Mouse (Mus musculus) MEL (cell line): Measurements from ENCODE around the gene Grhl1. TPM values are rescaled to one million over a fixed set of nuclear protein-coding genes. Genes with fewer than 3 reads are reported as not detected.

Source experiments
- DNase-seq: peaks from one replicate; pipeline ENCODE4 v3.0.0; 2011; ENCODE audit warnings: low read depth, low spot score
- H3K27ac ChIP-seq: 2 replicates; pipeline ENCODE4 v1.5.1; 2012; ENCODE audit warnings: low read depth, mild to moderate bottlenecking, control low read depth, low read length, moderate library complexity; ENCODE audit not compliant: control insufficient read depth
- H3K27me3 ChIP-seq, 2 experiments: fragments of 150-350 bp in 1 of 2; sonication (generic) in 1 of 2; 2 replicates each; pipeline ENCODE4 v1.6.1; 2012; ENCODE audit warnings: low read length in 2 of 2, mild to moderate bottlenecking in 2 of 2, improper control_type of control experiment in 1 of 2, moderate library complexity in 1 of 2; ENCODE audit not compliant: insufficient read depth in 2 of 2, control insufficient read depth in 1 of 2
- H3K36me3 ChIP-seq, 2 experiments: 2 replicates each; pipeline ENCODE4 v1.6.1; 2012 to 2014; ENCODE audit warnings: low read length in 2 of 2, improper control_type of control experiment in 1 of 2, inconsistent platforms in 1 of 2, mild to moderate bottlenecking in 1 of 2; ENCODE audit not compliant: insufficient read depth in 2 of 2, control insufficient read depth in 1 of 2
- H3K4me1 ChIP-seq, 2 experiments: fragments of 150-350 bp in 1 of 2; sonication (generic) in 1 of 2; 2 replicates each; pipeline ENCODE4 v1.6.1; 2012; ENCODE audit warnings: low read length in 2 of 2, improper control_type of control experiment in 1 of 2, mild to moderate bottlenecking in 1 of 2; ENCODE audit not compliant: insufficient read depth in 2 of 2, control insufficient read depth in 1 of 2
- H3K4me3 ChIP-seq, 2 experiments: fragments of 150-350 bp in 1 of 2; sonication (generic) in 1 of 2; 2 replicates each; pipeline ENCODE4 v1.5.1; 2012; ENCODE audit warnings: low read depth in 2 of 2, low read length in 2 of 2, mild to moderate bottlenecking in 2 of 2, moderate library complexity in 2 of 2, control low read depth in 1 of 2, improper control_type of control experiment in 1 of 2; ENCODE audit not compliant: control insufficient read depth in 1 of 2, insufficient read depth in 1 of 2
- H3K79me2 ChIP-seq: 2 replicates; pipeline ENCODE4 v1.6.1; 2012; ENCODE audit warnings: mild to moderate bottlenecking, low read length, moderate library complexity; ENCODE audit not compliant: control insufficient read depth, poor library complexity, insufficient read depth
- H3K9ac ChIP-seq: 2 replicates; pipeline ENCODE4 v1.6.1; 2012; ENCODE audit warnings: low read depth, mild to moderate bottlenecking, control low read depth, low read length, moderate library complexity; ENCODE audit not compliant: control insufficient read depth, poor library complexity, severe bottlenecking
- H3K9me3 ChIP-seq: fragments of 150-350 bp; sonication (generic); replicated peaks from 2 replicates; pipeline ENCODE4 v1.6.1; 2012; ENCODE audit warnings: mild to moderate bottlenecking, low read length, improper control_type of control experiment, moderate library complexity; ENCODE audit not compliant: insufficient read depth
- BHLHE40 ChIP-seq: IDR thresholded peaks from 2 replicates; pipeline ENCODE4 v1.6.1; 2012; ENCODE audit warnings: low read depth, mild to moderate bottlenecking, inconsistent platforms, low read length, improper control_type of control experiment, borderline replicate concordance
- CHD1 ChIP-seq: IDR thresholded peaks from 2 replicates; pipeline ENCODE4 v1.6.1; 2012; ENCODE audit warnings: low read depth, mild to moderate bottlenecking, inconsistent platforms, low read length, improper control_type of control experiment
- CHD2 ChIP-seq: IDR thresholded peaks from 2 replicates; pipeline ENCODE4 v1.6.1; 2011; ENCODE audit warnings: low read length, improper control_type of control experiment
- CTCF ChIP-seq, 3 experiments: IDR thresholded peaks in 2 of 3; conservative IDR thresholded peaks in 1 of 3; 2 replicates each; pipeline ENCODE4 v1.5.1; 2011 to 2012; ENCODE audit warnings: low read length in 3 of 3, low read depth in 2 of 3, mild to moderate bottlenecking in 2 of 3, improper control_type of control experiment in 1 of 3, inconsistent platforms in 1 of 3, mixed read lengths in 1 of 3, moderate library complexity in 1 of 3; ENCODE audit not compliant: control insufficient read depth in 1 of 3, insufficient read depth in 1 of 3, poor library complexity in 1 of 3, severe bottlenecking in 1 of 3
- E2F4 ChIP-seq: IDR thresholded peaks from 2 replicates; pipeline ENCODE4 v1.6.1; 2011; ENCODE audit warnings: low read depth, low read length, improper control_type of control experiment, borderline replicate concordance
- ETS1 ChIP-seq: IDR thresholded peaks from 2 replicates; pipeline ENCODE4 v1.6.1; 2012; ENCODE audit warnings: low read depth, mild to moderate bottlenecking, inconsistent platforms, low read length, improper control_type of control experiment, moderate library complexity
- GABPA ChIP-seq: IDR thresholded peaks from 2 replicates; pipeline ENCODE4 v1.6.1; 2012; ENCODE audit warnings: low read depth, mild to moderate bottlenecking, inconsistent platforms, low read length, improper control_type of control experiment, moderate library complexity
- GATA1 ChIP-seq: IDR thresholded peaks from 2 replicates; pipeline ENCODE4 v1.6.1; 2011; ENCODE audit warnings: low read depth, low read length, improper control_type of control experiment
- JUND ChIP-seq: IDR thresholded peaks from 2 replicates; pipeline ENCODE4 v1.6.1; 2011; ENCODE audit warnings: low read depth, mild to moderate bottlenecking, improper control_type of control experiment, low read length
- KAT2A ChIP-seq: conservative IDR thresholded peaks from 2 replicates; pipeline ENCODE4 v1.6.1; 2012; ENCODE audit warnings: low read depth, low read length, improper control_type of control experiment, inconsistent platforms
- MAFK ChIP-seq: IDR thresholded peaks from 2 replicates; pipeline ENCODE4 v1.6.1; 2011; ENCODE audit warnings: low read depth, mild to moderate bottlenecking, low read length, improper control_type of control experiment, borderline replicate concordance
- MAX ChIP-seq: IDR thresholded peaks from 2 replicates; pipeline ENCODE4 v1.6.1; 2011; ENCODE audit warnings: low read length, improper control_type of control experiment
- MAZ ChIP-seq: IDR thresholded peaks from 2 replicates; pipeline ENCODE4 v1.6.1; 2012; ENCODE audit warnings: low read depth, mild to moderate bottlenecking, inconsistent platforms, low read length, improper control_type of control experiment
- MXI1 ChIP-seq: IDR thresholded peaks from 2 replicates; pipeline ENCODE4 v1.6.1; 2011; ENCODE audit warnings: mild to moderate bottlenecking, low read depth, low read length, improper control_type of control experiment
- MYB ChIP-seq: IDR thresholded peaks from 2 replicates; pipeline ENCODE4 v1.6.1; 2011; ENCODE audit warnings: mild to moderate bottlenecking, low read depth, low read length, improper control_type of control experiment
- MYC ChIP-seq: IDR thresholded peaks from 2 replicates; pipeline ENCODE4 v1.6.1; 2011; ENCODE audit warnings: low read depth, mild to moderate bottlenecking, low read length, improper control_type of control experiment, moderate library complexity
- NRF1 ChIP-seq: IDR thresholded peaks from 2 replicates; pipeline ENCODE4 v1.6.1; 2014; ENCODE audit warnings: low read depth, mild to moderate bottlenecking, inconsistent platforms, low read length, improper control_type of control experiment, moderate library complexity; ENCODE audit not compliant: poor library complexity, insufficient read depth, severe bottlenecking
- POLR2A ChIP-seq, 2 experiments: IDR thresholded peaks; 2 replicates each; pipeline ENCODE4 v1.6.1; 2011 to 2012; ENCODE audit warnings: low read length in 2 of 2, mild to moderate bottlenecking in 2 of 2, control low read depth in 1 of 2, improper control_type of control experiment in 1 of 2, low read depth in 1 of 2, moderate library complexity in 1 of 2; ENCODE audit not compliant: control insufficient read depth in 1 of 2, insufficient read depth in 1 of 2, poor library complexity in 1 of 2
- POLR2AphosphoS5 ChIP-seq: IDR thresholded peaks from 2 replicates; pipeline ENCODE4 v1.6.1; 2012; ENCODE audit warnings: low read depth, borderline replicate concordance, mild to moderate bottlenecking, inconsistent platforms, low read length, moderate library complexity, mixed read lengths
- RAD21 ChIP-seq: IDR thresholded peaks from 2 replicates; pipeline ENCODE4 v1.6.1; 2011; ENCODE audit warnings: mild to moderate bottlenecking, low read depth, low read length, improper control_type of control experiment
- RCOR1 ChIP-seq: IDR thresholded peaks from 2 replicates; pipeline ENCODE4 v1.6.1; 2012; ENCODE audit warnings: low read depth, mild to moderate bottlenecking, inconsistent platforms, low read length, improper control_type of control experiment
- SIN3A ChIP-seq: IDR thresholded peaks from 2 replicates; pipeline ENCODE4 v1.6.1; 2012; ENCODE audit warnings: low read length, improper control_type of control experiment, inconsistent platforms
- SMC3 ChIP-seq: IDR thresholded peaks from 2 replicates; pipeline ENCODE4 v1.6.1; 2011; ENCODE audit warnings: low read depth, low read length, improper control_type of control experiment
- TAL1 ChIP-seq: IDR thresholded peaks from 2 replicates; pipeline ENCODE4 v1.6.1; 2012; ENCODE audit warnings: mild to moderate bottlenecking, inconsistent platforms, low read length, moderate library complexity, mixed read lengths
- TBP ChIP-seq: IDR thresholded peaks from 2 replicates; pipeline ENCODE4 v1.8.0; 2011; ENCODE audit warnings: low read depth, low read length, improper control_type of control experiment
- TCF12 ChIP-seq: IDR thresholded peaks from 2 replicates; pipeline ENCODE4 v1.6.1; 2014; ENCODE audit warnings: low read depth, mild to moderate bottlenecking, inconsistent platforms, low read length, improper control_type of control experiment, moderate library complexity
- UBTF ChIP-seq: IDR thresholded peaks from 2 replicates; pipeline ENCODE4 v1.6.1; 2012; ENCODE audit warnings: low read depth, mild to moderate bottlenecking, inconsistent platforms, low read length, improper control_type of control experiment, moderate library complexity, borderline replicate concordance; ENCODE audit not compliant: insufficient read depth
- USF1 ChIP-seq: IDR thresholded peaks from 2 replicates; pipeline ENCODE4 v1.6.1; 2014; ENCODE audit warnings: low read depth, mild to moderate bottlenecking, inconsistent platforms, low read length, improper control_type of control experiment, moderate library complexity
- USF2 ChIP-seq, 2 experiments: IDR thresholded peaks; 2 replicates each; pipeline ENCODE4 v1.6.1; 2011 to 2012; ENCODE audit warnings: improper control_type of control experiment in 2 of 2, low read length in 2 of 2, borderline replicate concordance in 1 of 2, inconsistent platforms in 1 of 2, low read depth in 1 of 2, mild to moderate bottlenecking in 1 of 2; ENCODE audit not compliant: insufficient read depth in 1 of 2
- ZC3H11A ChIP-seq: IDR thresholded peaks from 2 replicates; pipeline ENCODE4 v1.6.1; 2012; ENCODE audit warnings: low read depth, mild to moderate bottlenecking, inconsistent platforms, low read length, improper control_type of control experiment
- ZNF384 ChIP-seq: IDR thresholded peaks from 2 replicates; pipeline ENCODE4 v1.6.1; 2012; ENCODE audit warnings: low read depth, mild to moderate bottlenecking, inconsistent platforms, low read length, improper control_type of control experiment
- polyA plus RNA-seq, 2 experiments: library from polyadenylated mRNA; stranded (reverse) in 1 of 2; unstranded in 1 of 2; fragments of >175 nt in 1 of 2; fragments of >200 nt in 1 of 2; gene quantifications; 2 replicates each; pipeline versions ENCODE4 v1.2.1 to v1.2.4; 2012; ENCODE audit warnings: low replicate concordance in 2 of 2, low read depth in 1 of 2; ENCODE audit not compliant: insufficient read length in 2 of 2, insufficient read depth in 1 of 2, missing spikeins in 1 of 2
- total RNA-seq: library from RNA; depleted of rRNA; stranded (reverse); fragments of 300-350 nt; gene quantifications from 2 replicates; pipeline ENCODE4 v1.2.3, GENCODE M21; 2012

The Grhl1 gene
- total and polyA plus RNA-seq, 3 experiments: 0.50 to 1.3 TPM; not detected in 1

- no peak overlapping the region for H3K9ac ChIP-seq
- no peak overlapping the region for H3K27ac ChIP-seq
- H3K36me3 ChIP-seq: peaks cover 0 to 11% of the 10 kb centered on the region in 2 experiments; a peak in 2 of 4 replicates
- H3K4me1 ChIP-seq: peaks cover 0 to 10% of the 10 kb centered on the region in 2 experiments; a peak in 3 of 4 replicates
- H3K4me3 ChIP-seq: no peak overlapping the region
- H3K9me3 ChIP-seq: no peaks in the 10 kb centered on the region
- peak; percentile 26 for DNase-seq
- no peaks in the 10 kb centered on the region for H3K27me3 ChIP-seq
- H3K79me2 ChIP-seq: no peaks in the 10 kb centered on the region; the same call in 1 of the 2 replicates
- TF ChIP-seq BHLHE40 (no peak), GATA1 (no peak), MYC (no peak), SMC3 (no peak), MAX (no peak), UBTF (no peak), POLR2AphosphoS5 (no peak), GABPA (no peak), RAD21 (no peak), CTCF (IDR thresholded peaks at IDR 0.05 in 2 of 3, conservative IDR thresholded peaks at IDR 0.05 in 1 of 3; ENCODE audit: control insufficient read depth in 1 of 3, insufficient read depth in 1 of 3, low read depth in 2 of 3, low read length in 3 of 3, poor library complexity in 1 of 3, severe bottlenecking in 1 of 3) (no peak), MAZ (no peak), E2F4 (no peak)
Measured at GRCm38 (mm10) chr12:24573275-24573580, 1.1 kb downstream of the Grhl1 start.

GRCm38 (mm10) chr12:24574870-24575269 is 2.8 kb downstream of the Grhl1 start:
- DNase-seq: peak; percentile 55
- Histone ChIP-seq H3K27me3 (no peaks in the 10 kb centered on the region), H3K27ac (no peak overlapping the region)
- TF ChIP-seq USF1 (peak; percentile 47; the same call in 1 of the 2 replicates), MXI1 (no peak), POLR2AphosphoS5 (no peak), KAT2A (no peak), MAZ (no peak), CHD1 (no peak), USF2 (IDR thresholded peaks at IDR 0.05; ENCODE audit: borderline replicate concordance in 1 of 2, insufficient read depth in 1 of 2, low read depth in 1 of 2, low read length in 2 of 2) (no peak), GATA1 (peak; percentile 58; the same call in 1 of the 2 replicates), ZNF384 (no peak), ZC3H11A (no peak), MAX (no peak), MYC (no peak), RCOR1 (peak; percentile 86), TCF12 (0 out of 2 replicates have a peak, but pooled peaks have one; percentile 34), SIN3A (0 out of 2 replicates have a peak, but pooled peaks have one; percentile 34), MYB (no peak), MAFK (no peak), NRF1 (no peak), TBP (no peak), ETS1 (no peak), TAL1 (no peak), E2F4 (no peak), JUND (no peak), CTCF (IDR thresholded peaks at IDR 0.05 in 2 of 3, conservative IDR thresholded peaks at IDR 0.05 in 1 of 3; ENCODE audit: control insufficient read depth in 1 of 3, insufficient read depth in 1 of 3, low read depth in 2 of 3, low read length in 3 of 3, poor library complexity in 1 of 3, severe bottlenecking in 1 of 3) (no peak), POLR2A (IDR thresholded peaks at IDR 0.05; ENCODE audit: control insufficient read depth in 1 of 2, insufficient read depth in 1 of 2, low read depth in 1 of 2, low read length in 2 of 2, poor library complexity in 1 of 2) (no peak), CHD2 (no peak)

More at GRCm38 (mm10) chr12:24574870-24575269, 2.8 kb downstream of the Grhl1 start:
- Histone ChIP-seq H3K36me3 (peaks cover 0 to 11% of the 10 kb centered on the region in 2 experiments; a peak in 2 of 4 replicates), H3K4me3 (no peak overlapping the region), H3K9ac (no peak overlapping the region), H3K9me3 (no peaks in the 10 kb centered on the region), H3K4me1 (peaks cover 0 to 10% of the 10 kb centered on the region in 2 experiments; a peak in 3 of 4 replicates), H3K79me2 (no peaks in the 10 kb centered on the region; the same call in 1 of the 2 replicates)
